Mouse (Mus musculus): Measurements from ENCODE around the gene Klhdc7b. TPM values are rescaled to one million over a fixed set of nuclear protein-coding genes. Genes with fewer than 3 reads are reported as not detected.
"Not testable (repeated sequence)": the region's sequence is repeated elsewhere in the genome, so short reads cannot be mapped to it uniquely, and the experiment has no call there.

The Klhdc7b gene
- polyA plus RNA-seq, 1 experiment from 2014 or later: not detected

DNA sequence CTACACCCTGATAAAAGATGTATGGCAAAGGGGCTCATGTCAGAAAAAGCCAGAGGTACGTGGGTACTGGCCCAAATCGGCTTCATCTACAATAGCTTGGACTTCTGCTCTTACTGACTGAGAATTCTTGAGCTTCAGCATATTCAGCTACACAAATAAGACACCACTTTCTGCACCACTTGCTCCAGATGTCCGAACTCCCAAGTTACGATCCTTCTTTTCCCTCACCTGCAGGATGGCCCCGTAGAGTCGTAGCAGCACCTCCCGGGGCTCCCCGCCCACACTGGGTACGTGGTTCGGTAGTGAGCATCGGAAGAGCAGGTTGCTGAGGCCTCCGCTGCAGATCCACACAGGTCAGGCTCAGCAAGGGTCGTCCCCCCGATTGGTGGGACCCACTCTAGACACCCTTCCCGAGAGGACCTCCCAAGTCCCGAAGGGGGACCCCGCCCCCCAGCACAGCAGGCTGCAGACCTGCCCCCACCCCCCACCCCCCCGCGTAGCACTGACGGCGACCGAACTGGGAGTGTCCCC lies 44.2 kb downstream of the Klhdc7b start:
- Histone ChIP-seq H3K4me2 (ENCODE audit: low read depth, low read length) (peak overlapping the region; percentile 94), H3K27ac (ENCODE audit: low read length) (peak overlapping the region; percentile 99), H3K4me3 (ENCODE audit: low read depth, low read length) (peak overlapping the region; percentile 88), H3K9ac (ENCODE audit: low read depth, low read length) (peak overlapping the region; percentile 92), H3K27me3 (ENCODE audit: control insufficient read depth, insufficient read depth, low read depth, low read length) (no peaks in the 10 kb centered on the region), H3K36me3 (ENCODE audit: control insufficient read depth, insufficient read depth) (no peaks in the 10 kb centered on the region; the same call in 1 of the 2 replicates), H3K4me1 (ENCODE audit: control insufficient read depth, low read depth, low read length) (peaks cover 14% of the 10 kb centered on the region), H3K9me3 (replicated peaks; ENCODE audit: control insufficient read depth, low read length) (no peaks in the 10 kb centered on the region)
- no peak for ATAC-seq (ENCODE audit: low read depth)
- whole genome bisulfite sequencing (ENCODE audit: insufficient replicate concordance): 8% methylated on average over 22 of the region's 22 CpGs

DNA sequence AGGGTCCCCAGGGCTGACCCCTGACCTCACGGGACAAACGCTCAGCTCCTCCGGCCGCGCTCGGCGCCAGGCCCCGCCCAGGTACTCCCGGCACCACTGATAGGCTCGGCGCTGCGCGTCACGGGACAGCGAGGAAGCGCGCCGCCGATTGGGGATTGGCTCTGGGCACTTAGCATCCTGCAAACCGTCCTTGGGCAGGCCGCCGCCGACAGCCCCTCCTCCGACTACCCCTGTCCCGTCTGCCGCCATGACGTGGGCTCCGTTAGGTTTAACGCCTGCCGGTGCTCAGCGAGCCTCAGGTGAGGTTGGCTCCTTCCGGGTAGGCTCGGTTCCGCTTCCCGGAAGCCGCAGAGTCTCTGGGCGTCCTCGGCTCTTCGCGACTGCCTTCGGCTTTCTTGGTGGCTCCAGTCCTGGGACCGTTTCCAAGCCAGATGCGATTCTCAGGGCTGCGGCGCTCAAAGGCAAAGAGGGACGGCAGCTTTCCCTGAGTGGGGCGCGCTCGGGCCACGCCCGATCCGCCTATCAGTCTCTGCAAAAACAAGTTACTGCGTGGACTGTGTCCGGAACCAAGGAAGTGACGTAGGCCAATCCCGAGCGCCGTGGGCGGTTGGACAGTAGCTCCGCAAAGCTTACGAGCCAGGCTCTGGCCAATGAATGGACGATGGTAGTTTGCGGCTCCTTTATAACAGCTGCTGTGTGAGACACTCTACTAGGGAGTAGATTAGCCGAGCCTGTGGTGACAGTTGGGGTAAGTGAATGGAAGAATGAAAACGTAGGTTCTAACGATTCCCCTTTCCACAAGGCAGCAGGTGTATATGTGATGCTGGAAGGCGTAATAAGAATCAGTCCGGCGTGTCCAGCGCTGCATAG lies 44.9 kb downstream of the Klhdc7b start, which contains the start of the genes C730034F03Rik, Gm44502 and Chkb:
C730034F03Rik (plus strand) TSS at position 238 of the 870 bp plus-strand sequence.
Gm44502 (minus strand) TSS at position 345 of the 870 bp plus-strand sequence.
Chkb (minus strand) TSS at position 557 of the 870 bp plus-strand sequence.
- H3K27me3 ChIP-seq (ENCODE audit: control insufficient read depth, insufficient read depth, low read depth, low read length): no peaks in the 10 kb centered on the region
- no peaks in the 10 kb centered on the region for H3K9me3 ChIP-seq (replicated peaks; ENCODE audit: control insufficient read depth, low read length)
- H3K36me3 ChIP-seq (ENCODE audit: control insufficient read depth, insufficient read depth): no peaks in the 10 kb centered on the region; the same call in 1 of the 2 replicates
- H3K27ac ChIP-seq (ENCODE audit: low read length): peak within 1 kb of the TSS; percentile 99
- ATAC-seq (ENCODE audit: low read depth): peak; percentile 91
- WGBS (ENCODE audit: insufficient replicate concordance): under 1% methylated on average over 70 of the region's 70 CpGs
- peak within 1 kb of the TSS; percentile 88 for H3K4me3 ChIP-seq (ENCODE audit: low read depth, low read length)
- H3K4me1 ChIP-seq (ENCODE audit: control insufficient read depth, low read depth, low read length): peaks cover 14% of the 10 kb centered on the region
- H3K9ac ChIP-seq (ENCODE audit: low read depth, low read length): peak within 1 kb of the TSS; percentile 92
- H3K4me2 ChIP-seq (ENCODE audit: low read depth, low read length): peak within 1 kb of the TSS; percentile 94

DNA sequence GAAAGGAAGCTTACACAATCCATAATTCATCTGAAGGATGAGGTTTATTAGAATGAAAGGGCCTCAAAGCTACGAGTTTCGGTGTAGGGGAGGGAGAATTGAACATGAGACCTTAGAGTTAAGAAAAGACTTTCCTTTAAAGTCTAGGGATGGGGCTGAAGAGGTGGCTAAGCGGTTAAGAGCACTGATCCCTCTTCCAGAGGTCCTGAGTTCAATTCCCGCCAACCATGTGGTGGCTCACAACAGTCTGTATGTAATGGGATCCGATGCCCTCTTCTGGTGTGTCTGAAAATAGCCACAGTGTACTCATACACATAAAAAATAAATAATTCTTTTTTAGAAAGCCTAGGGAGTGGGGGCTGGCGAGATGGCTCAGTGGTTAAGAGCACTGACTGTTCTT lies 45.6 kb downstream of the Klhdc7b start:
- Histone ChIP-seq H3K27ac (ENCODE audit: low read length) (peak overlapping the region; percentile 99), H3K36me3 (ENCODE audit: control insufficient read depth, insufficient read depth) (no peaks in the 10 kb centered on the region; the same call in 1 of the 2 replicates), H3K27me3 (ENCODE audit: control insufficient read depth, insufficient read depth, low read depth, low read length) (no peaks in the 10 kb centered on the region), H3K4me3 (ENCODE audit: low read depth, low read length) (peak overlapping the region; percentile 88), H3K4me2 (ENCODE audit: low read depth, low read length) (peak overlapping the region; percentile 94), H3K4me1 (ENCODE audit: control insufficient read depth, low read depth, low read length) (peaks cover 14% of the 10 kb centered on the region), H3K9me3 (replicated peaks; ENCODE audit: control insufficient read depth, low read length) (no peaks in the 10 kb centered on the region), H3K9ac (ENCODE audit: low read depth, low read length) (peak overlapping the region; percentile 92)
- ATAC-seq (ENCODE audit: low read depth): no peak
- 37% methylated on average over 6 of the region's 6 CpGs for WGBS (ENCODE audit: insufficient replicate concordance)

DNA sequence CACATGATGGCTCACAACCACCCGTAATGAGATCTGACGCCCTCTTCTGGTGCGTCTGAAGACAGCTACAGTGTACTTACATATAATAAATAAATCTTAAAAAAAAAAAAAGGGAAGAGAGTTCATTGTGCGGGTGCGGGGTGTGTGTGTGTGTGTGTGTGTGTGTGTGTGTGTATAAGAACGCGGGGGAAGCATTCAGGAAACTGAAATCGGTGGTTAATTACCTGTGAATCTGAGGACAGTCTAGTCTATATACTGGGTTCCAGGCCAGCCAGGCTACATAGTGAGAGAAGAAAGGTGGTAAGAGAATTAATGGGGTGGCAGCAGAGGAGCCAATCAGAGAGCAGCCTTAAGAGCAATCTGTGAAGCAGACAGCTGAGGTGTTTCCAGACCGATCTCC lies 46.1 kb downstream of the Klhdc7b start:
- Histone ChIP-seq H3K27ac (ENCODE audit: low read length) (peak overlapping the region; percentile 99; the same call in 1 of the 2 replicates), H3K4me3 (ENCODE audit: low read depth, low read length) (peak overlapping the region; percentile 88)
- H3K9ac ChIP-seq (ENCODE audit: low read depth, low read length): not testable (repeated sequence)

DNA sequence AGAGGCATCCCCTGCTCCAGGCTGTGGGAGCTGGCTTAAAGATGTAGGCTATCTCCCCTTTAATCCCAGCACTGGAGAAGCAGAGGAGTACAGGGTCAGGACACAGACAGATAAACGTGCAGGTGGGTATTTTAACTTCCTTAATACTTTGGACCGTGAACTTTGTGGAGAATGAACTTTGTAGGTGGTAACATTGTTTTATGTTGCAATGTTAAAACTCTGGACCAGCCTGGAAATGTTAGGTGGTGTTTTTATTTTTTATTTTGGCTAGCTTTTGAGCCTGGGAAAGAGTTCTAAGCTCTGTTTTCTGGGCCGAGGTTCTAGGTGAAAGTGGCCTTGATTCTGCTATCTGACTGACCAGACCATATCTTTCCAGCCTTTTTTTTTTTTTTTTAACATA lies 46.6 kb downstream of the Klhdc7b start:
- no peaks in the 10 kb centered on the region for H3K27me3 ChIP-seq (ENCODE audit: control insufficient read depth, insufficient read depth, low read depth, low read length)
- no peak overlapping the region for H3K27ac ChIP-seq (ENCODE audit: low read length)
- peak overlapping the region; percentile 94 for H3K4me2 ChIP-seq (ENCODE audit: low read depth, low read length)
- H3K36me3 ChIP-seq (ENCODE audit: control insufficient read depth, insufficient read depth): no peaks in the 10 kb centered on the region; the same call in 1 of the 2 replicates
- H3K4me3 ChIP-seq (ENCODE audit: low read depth, low read length): peak overlapping the region; percentile 88; the same call in 1 of the 2 replicates
- no peak overlapping the region for H3K9ac ChIP-seq (ENCODE audit: low read depth, low read length)
- 60% methylated on average over 3 of the region's 3 CpGs for WGBS (ENCODE audit: insufficient replicate concordance)
- no peaks in the 10 kb centered on the region for H3K9me3 ChIP-seq (replicated peaks; ENCODE audit: control insufficient read depth, low read length)
- H3K4me1 ChIP-seq (ENCODE audit: control insufficient read depth, low read depth, low read length): peaks cover 14% of the 10 kb centered on the region
- ATAC-seq (ENCODE audit: low read depth): no peak

More for the DNA sequence above, 46.1 kb downstream of the Klhdc7b start:
- H3K36me3 ChIP-seq (ENCODE audit: control insufficient read depth, insufficient read depth); H3K9me3 ChIP-seq (replicated peaks; ENCODE audit: control insufficient read depth, low read length); ATAC-seq (ENCODE audit: low read depth); H3K27me3 ChIP-seq (ENCODE audit: control insufficient read depth, insufficient read depth, low read depth, low read length): not testable (repeated sequence)
- H3K4me2 ChIP-seq (ENCODE audit: low read depth, low read length): peak overlapping the region; percentile 94
- peaks cover 14% of the 10 kb centered on the region for H3K4me1 ChIP-seq (ENCODE audit: control insufficient read depth, low read depth, low read length)
- 49% methylated on average over 9 of the region's 9 CpGs for WGBS (ENCODE audit: insufficient replicate concordance)

DNA sequence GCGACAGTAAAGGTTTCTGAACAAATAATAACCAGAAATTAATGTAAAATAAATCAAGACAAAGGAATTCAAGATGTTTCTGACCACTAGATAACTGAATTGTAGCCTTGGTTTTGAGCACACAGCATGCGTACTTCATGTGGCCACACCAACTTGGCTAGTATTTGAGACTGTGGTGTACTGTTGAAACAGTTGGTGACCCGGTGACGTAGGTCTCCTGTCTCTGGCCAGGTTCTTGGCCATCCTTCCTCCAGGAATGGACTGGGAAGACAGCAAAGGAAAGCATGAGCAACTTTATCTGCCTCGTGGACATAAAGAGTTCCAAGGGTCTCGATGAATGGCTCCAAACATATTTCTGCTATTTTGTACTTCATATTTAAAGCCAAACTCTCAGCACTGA lies 47.1 kb downstream of the Klhdc7b start:
- Histone ChIP-seq H3K4me1 (ENCODE audit: control insufficient read depth, low read depth, low read length) (peaks cover 14% of the 10 kb centered on the region), H3K9me3 (replicated peaks; ENCODE audit: control insufficient read depth, low read length) (no peaks in the 10 kb centered on the region), H3K27ac (ENCODE audit: low read length) (no peak overlapping the region), H3K4me2 (ENCODE audit: low read depth, low read length) (no peak overlapping the region), H3K9ac (ENCODE audit: low read depth, low read length) (no peak overlapping the region; the same call in 1 of the 2 replicates), H3K27me3 (ENCODE audit: control insufficient read depth, insufficient read depth, low read depth, low read length) (no peaks in the 10 kb centered on the region), H3K36me3 (ENCODE audit: control insufficient read depth, insufficient read depth) (no peaks in the 10 kb centered on the region), H3K4me3 (ENCODE audit: low read depth, low read length) (no peak overlapping the region)
- 78% methylated on average over 6 of the region's 6 CpGs for WGBS (ENCODE audit: insufficient replicate concordance)
- ATAC-seq (ENCODE audit: low read depth): no peak

DNA sequence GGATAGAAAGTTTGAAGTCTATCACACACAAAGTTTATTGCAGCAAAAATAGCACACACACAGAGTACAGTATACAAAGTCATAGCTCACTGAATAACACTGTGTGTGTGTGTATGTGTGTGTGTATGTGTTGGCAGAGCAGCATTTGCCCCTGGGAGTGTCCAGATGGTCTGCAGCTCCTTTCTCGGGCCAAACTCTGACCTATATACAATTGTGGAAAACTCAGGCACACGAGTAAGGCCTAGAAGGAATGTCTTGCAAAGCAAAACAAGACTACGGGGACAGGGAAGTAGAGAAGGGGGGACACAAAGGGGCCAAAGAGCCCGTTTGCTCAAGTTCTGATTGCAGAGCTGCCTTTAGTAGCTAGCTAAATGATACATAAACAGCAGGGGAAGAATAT lies 48.2 kb downstream of the Klhdc7b start:
- Histone ChIP-seq H3K9me3 (replicated peaks; ENCODE audit: control insufficient read depth, low read length) (no peaks in the 10 kb centered on the region), H3K27ac (ENCODE audit: low read length) (no peak overlapping the region), H3K36me3 (ENCODE audit: control insufficient read depth, insufficient read depth) (no peaks in the 10 kb centered on the region), H3K4me1 (ENCODE audit: control insufficient read depth, low read depth, low read length) (peaks cover 14% of the 10 kb centered on the region), H3K4me2 (ENCODE audit: low read depth, low read length) (no peak overlapping the region), H3K27me3 (ENCODE audit: control insufficient read depth, insufficient read depth, low read depth, low read length) (no peaks in the 10 kb centered on the region), H3K4me3 (ENCODE audit: low read depth, low read length) (no peak overlapping the region), H3K9ac (ENCODE audit: low read depth, low read length) (no peak overlapping the region)
- ATAC-seq (ENCODE audit: low read depth): no peak
- whole genome bisulfite sequencing (ENCODE audit: insufficient replicate concordance): 69% methylated on average over 4 of the region's 4 CpGs

DNA sequence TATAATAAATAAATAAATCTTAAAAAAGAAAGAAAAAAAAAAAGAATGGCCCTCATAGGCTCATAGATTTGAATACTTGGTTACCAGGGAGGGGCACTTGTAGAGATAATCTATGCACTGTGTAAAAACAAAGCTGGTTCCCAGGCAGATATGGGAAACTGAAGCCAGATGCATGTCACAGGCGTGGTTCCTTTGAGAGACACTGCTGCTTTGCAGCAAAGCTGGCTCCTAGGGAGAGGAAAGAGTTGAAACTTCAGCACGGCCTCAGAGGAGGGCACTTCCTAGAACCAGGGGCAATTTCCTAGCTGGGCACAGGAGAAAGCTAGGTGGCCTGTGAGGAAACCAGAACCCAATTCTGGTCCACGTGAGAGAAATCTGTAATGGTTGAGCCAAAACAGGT lies 49.4 kb downstream of the Klhdc7b start:
- no peaks in the 10 kb centered on the region for H3K9me3 ChIP-seq (replicated peaks; ENCODE audit: control insufficient read depth, low read length)
- 48% methylated on average over 3 of the region's 3 CpGs for WGBS (ENCODE audit: insufficient replicate concordance)
- peaks cover 6% of the 10 kb centered on the region for H3K4me1 ChIP-seq (ENCODE audit: control insufficient read depth, low read depth, low read length)
- no peak overlapping the region for H3K9ac ChIP-seq (ENCODE audit: low read depth, low read length)
- no peak overlapping the region for H3K27ac ChIP-seq (ENCODE audit: low read length)
- H3K36me3 ChIP-seq (ENCODE audit: control insufficient read depth, insufficient read depth): no peaks in the 10 kb centered on the region
- H3K27me3 ChIP-seq (ENCODE audit: control insufficient read depth, insufficient read depth, low read depth, low read length): no peaks in the 10 kb centered on the region
- no peak for ATAC-seq (ENCODE audit: low read depth)
- no peak overlapping the region for H3K4me3 ChIP-seq (ENCODE audit: low read depth, low read length)
- no peak overlapping the region for H3K4me2 ChIP-seq (ENCODE audit: low read depth, low read length)

DNA sequence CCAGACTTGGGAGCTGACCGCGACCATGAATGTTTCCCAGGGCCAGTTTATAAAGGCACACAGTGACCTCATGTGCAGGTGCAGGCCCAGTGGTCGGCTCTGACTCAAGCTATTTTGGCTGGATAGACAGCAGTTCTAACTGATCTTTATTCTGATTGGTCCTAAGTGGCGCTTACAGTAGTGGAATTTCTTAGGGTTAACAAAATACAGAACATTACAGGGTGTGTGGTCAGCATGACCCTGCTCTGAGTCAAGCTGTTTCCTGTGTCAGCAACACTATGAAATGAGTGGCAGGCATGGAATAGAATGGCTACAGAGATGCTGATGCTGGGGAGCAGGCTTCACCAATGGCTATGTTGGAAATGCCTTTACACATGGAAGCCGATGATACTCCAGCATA lies 51.2 kb downstream of the Klhdc7b start:
- no peaks in the 10 kb centered on the region for H3K9me3 ChIP-seq (replicated peaks; ENCODE audit: control insufficient read depth, low read length)
- 63% methylated on average over 5 of the region's 5 CpGs for WGBS (ENCODE audit: insufficient replicate concordance)
- no peak overlapping the region for H3K9ac ChIP-seq (ENCODE audit: low read depth, low read length)
- ATAC-seq (ENCODE audit: low read depth): no peak
- no peak overlapping the region for H3K27ac ChIP-seq (ENCODE audit: low read length)
- no peaks in the 10 kb centered on the region for H3K36me3 ChIP-seq (ENCODE audit: control insufficient read depth, insufficient read depth)
- H3K4me1 ChIP-seq (ENCODE audit: control insufficient read depth, low read depth, low read length): peaks cover 5% of the 10 kb centered on the region
- H3K27me3 ChIP-seq (ENCODE audit: control insufficient read depth, insufficient read depth, low read depth, low read length): no peaks in the 10 kb centered on the region
- H3K4me3 ChIP-seq (ENCODE audit: low read depth, low read length): no peak overlapping the region
- no peak overlapping the region for H3K4me2 ChIP-seq (ENCODE audit: low read depth, low read length)

Data from liver, embryonic 16.5 days (tissue).